Mouse (Mus musculus): Measurements from ENCODE around the gene Dbf4. TPM values are rescaled to one million over a fixed set of nuclear protein-coding genes. Genes with fewer than 3 reads are reported as not detected.

Dbf4 gene
- 127 TPM for total RNA-seq (2023)

GRCm38 (mm10) chr5:8422157-8422931 lies at the start of gene Dbf4, which contains the start of gene Slc25a40:
Gene Dbf4, minus strand, starts transcription at chr5:8422716.
Gene Slc25a40, plus strand, starts transcription at chr5:8422850.

GRCm38 (mm10) chr5:8367614-8368327 lies 54.7 kb downstream of the Dbf4 start, which contains the start of gene Adam22:
Gene Adam22, minus strand, starts transcription at chr5:8368160.

Other genes starting within 250 kb of the Dbf4 start
- 0.12 TPM for gene Adam22, start 54.6 kb downstream of the Dbf4 start, total RNA-seq (2023)
- 23.6 TPM for gene Slc25a40, start 134 bp upstream of the Dbf4 start, total RNA-seq (2023)
- gene Rundc3b, start 200.2 kb upstream of the Dbf4 start, total RNA-seq (2023): 20.2 TPM
- gene Abcb1a, start 237.4 kb upstream of the Dbf4 start, total RNA-seq (2023): 5.0 TPM